Mouse (Mus musculus) layer of hippocampus, adult 11-12 months (tissue): Measurements from ENCODE around the gene Osbpl9.

Experiments
- DNase-seq: peaks from one replicate; pipeline ENCODE4 v3.0.0; 2022; ENCODE audit warnings: low spot score

The Osbpl9 gene

GRCm38 (mm10) chr4:109134955-109135354, 67.1 kb downstream of the Osbpl9 start:
- DNase-seq, result no peak

- DNase-seq, result no peak
Measured at GRCm38 (mm10) chr4:109131256-109131872, 70.7 kb downstream of the Osbpl9 start.

GRCm38 (mm10) chr4:109128971-109129370, 73.1 kb downstream of the Osbpl9 start:
- DNase-seq, result no peak

- DNase-seq, result no peak
Measured at GRCm38 (mm10) chr4:109128017-109128416, 74.1 kb downstream of the Osbpl9 start.

- DNase-seq, result no peak
Measured at GRCm38 (mm10) chr4:109126834-109127564, 75.1 kb downstream of the Osbpl9 start.

GRCm38 (mm10) chr4:109125746-109126425, 76.2 kb downstream of the Osbpl9 start:
- DNase-seq, result no peak

- DNase-seq, result no peak
Measured at GRCm38 (mm10) chr4:109122830-109123555, 79.1 kb downstream of the Osbpl9 start.

GRCm38 (mm10) chr4:109120735-109121134, 81.3 kb downstream of the Osbpl9 start:
- DNase-seq, result no peak

GRCm38 (mm10) chr4:109119641-109120125, 82.4 kb downstream of the Osbpl9 start:
- no peak for DNase-seq

- peak; percentile 53 for DNase-seq
Measured at GRCm38 (mm10) chr4:109118327-109118659, 83.8 kb downstream of the Osbpl9 start.

GRCm38 (mm10) chr4:109117596-109118326, 84.3 kb downstream of the Osbpl9 start:
- DNase-seq, result peak; percentile 80

GRCm38 (mm10) chr4:109116938-109117337, 85.1 kb downstream of the Osbpl9 start:
- no peak for DNase-seq

GRCm38 (mm10) chr4:109116494-109116893, 85.6 kb downstream of the Osbpl9 start:
- DNase-seq, result no peak

GRCm38 (mm10) chr4:109115742-109116141, 86.3 kb downstream of the Osbpl9 start:
- DNase-seq, result no peak

- no peak for DNase-seq
Measured at GRCm38 (mm10) chr4:109114308-109114707, 87.8 kb downstream of the Osbpl9 start.

GRCm38 (mm10) chr4:109112915-109113505, 89.1 kb downstream of the Osbpl9 start:
- no peak for DNase-seq

GRCm38 (mm10) chr4:109110978-109111377, 91.1 kb downstream of the Osbpl9 start:
- DNase-seq, result no peak

GRCm38 (mm10) chr4:109109686-109110085, 92.4 kb downstream of the Osbpl9 start:
- no peak for DNase-seq

GRCm38 (mm10) chr4:109109012-109109411, 93.1 kb downstream of the Osbpl9 start:
- DNase-seq, result no peak

- no peak for DNase-seq
Measured at GRCm38 (mm10) chr4:109106594-109106993, 95.5 kb downstream of the Osbpl9 start.

GRCm38 (mm10) chr4:109106034-109106433, 96.0 kb downstream of the Osbpl9 start:
- DNase-seq, result no peak
